Mouse (Mus musculus): ENCODE data around the gene Slfn14.
"Not testable (repeated sequence)": the region's sequence is repeated elsewhere in the genome, so short reads cannot be mapped to it uniquely, and the experiment has no call there.

Slfn14 gene

DNA sequence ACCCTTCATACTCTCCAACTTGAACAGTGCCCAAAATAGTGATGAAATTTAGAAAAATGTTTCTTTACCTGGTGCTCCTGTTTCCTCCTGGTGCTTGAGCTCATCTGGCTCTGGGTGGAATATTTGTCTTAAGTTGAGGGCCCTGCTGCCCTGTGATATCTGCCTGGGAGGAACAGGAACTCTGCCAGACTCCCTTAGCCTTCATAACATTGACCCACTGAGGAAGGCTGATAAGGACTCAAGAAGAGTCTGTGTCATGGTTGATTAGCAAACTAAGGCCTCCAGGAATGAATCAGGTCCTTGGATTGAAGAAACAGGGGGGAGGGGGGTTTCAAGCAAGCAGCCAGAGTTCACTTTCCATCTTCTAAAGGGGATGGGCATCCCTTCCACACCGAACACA is at the start of gene Slfn14:
TSS of gene Slfn14 (minus strand) at position 161 of the 400 bp plus-strand sequence.
- no peak for DNase-seq

DNA sequence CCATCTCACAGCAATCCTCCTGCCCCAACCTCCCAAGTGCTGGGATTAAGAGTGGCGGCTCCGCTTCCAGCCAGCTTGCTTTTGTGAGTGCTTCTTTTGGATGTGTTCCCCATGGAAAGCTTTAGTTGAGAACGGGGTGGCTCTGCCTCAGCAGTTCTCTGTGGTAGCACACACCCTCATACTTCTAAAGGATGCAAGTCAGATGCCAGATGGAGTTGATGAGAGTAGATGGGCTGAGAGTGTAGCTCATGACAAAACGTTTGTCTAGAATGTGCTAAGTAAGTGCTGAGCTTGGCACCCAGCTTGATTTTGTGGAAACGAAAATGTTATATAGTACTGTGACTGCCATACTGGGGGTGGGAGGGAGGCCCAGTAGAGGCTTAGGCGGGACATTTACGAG is 49.3 kb upstream of the Slfn14 start:
- no peak for DNase-seq

DNA sequence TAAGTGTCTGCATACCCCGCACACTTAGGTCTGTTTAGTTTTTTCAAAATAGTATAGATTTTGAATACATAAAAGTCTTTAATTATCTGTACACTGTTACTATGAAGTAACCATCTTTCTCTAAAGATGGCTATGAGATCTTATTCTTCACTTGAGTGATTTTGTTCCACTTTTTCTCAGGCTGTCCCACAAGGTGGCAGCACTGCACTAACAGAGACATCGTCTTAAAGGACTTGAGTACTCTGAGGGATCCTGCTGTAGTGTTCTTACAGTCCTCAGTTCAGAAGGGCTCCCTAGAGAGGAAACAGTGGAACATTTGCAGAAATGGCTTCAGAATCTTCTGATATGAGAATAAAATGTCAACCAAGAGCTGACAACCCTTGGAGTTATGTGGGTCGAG is 40.9 kb upstream of the Slfn14 start:
- peak; percentile 74 for DNase-seq

DNA sequence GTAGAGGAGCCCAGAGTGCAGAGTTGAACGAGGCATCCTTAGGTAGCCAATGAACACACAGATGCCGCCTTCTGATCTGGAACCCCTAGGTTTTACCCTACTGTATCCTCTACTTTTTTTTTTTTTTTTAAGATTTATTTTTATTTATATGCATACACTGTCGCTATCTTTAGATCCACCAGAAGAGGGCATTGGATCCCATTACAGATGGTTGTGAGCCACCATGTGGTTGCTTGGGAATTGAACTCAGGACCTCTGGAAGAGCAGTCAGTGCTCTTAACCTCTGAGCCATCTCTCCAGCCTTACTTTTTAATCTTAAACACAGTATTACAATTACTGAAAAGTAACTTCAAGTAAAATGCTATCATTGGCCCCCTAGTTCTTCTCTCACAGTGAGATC is 40.2 kb upstream of the Slfn14 start:
- DNase-seq = not testable (repeated sequence)

DNA sequence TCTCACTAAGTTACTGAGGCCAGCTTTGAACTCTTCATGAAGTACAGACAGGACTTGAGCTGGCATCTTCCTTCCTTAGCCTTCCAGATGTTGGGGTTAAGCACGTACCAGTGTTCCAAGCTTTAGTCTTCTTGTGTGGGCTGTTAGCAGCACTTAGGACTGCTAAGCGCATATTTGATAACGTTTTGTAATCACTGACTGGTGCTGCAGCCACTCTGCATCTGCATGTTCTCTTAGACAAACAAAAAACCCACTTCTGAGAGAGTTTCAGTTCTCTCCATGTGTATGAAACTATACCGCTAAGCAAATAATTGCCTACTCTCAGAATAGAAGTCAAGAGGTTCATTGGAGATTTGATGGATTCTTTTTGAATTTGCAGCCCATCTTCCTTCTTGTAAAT is 32.5 kb upstream of the Slfn14 start:
- DNase-seq = peak; percentile 20

DNA sequence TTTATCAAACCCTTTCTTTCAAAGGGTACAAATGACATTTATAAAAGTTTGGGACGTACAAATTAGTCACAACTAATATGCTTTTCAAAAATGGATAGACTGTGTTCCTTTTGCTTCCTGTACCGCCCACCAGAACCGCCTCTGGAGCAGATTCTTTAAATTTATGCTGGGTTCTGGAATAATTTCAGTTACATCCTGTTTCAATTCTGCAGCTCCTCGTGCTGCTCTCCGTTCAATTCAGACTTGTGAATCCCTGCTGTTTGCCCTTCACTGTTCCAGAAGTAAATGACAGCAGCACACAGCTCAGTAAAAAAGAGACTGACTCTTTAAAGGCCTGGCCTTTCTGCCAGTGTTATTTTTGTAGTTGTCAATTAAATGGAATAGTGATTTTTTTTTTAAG is 25.9 kb upstream of the Slfn14 start:
- DNase-seq = no peak

GRCm38 (mm10) chr11:83306700-83307253 is 20.3 kb upstream of the Slfn14 start:
- no peak for DNase-seq

- no peak for DNase-seq
These were observed 18.0 kb upstream of the Slfn14 start for GRCm38 (mm10) chr11:83304485-83304884.

DNA sequence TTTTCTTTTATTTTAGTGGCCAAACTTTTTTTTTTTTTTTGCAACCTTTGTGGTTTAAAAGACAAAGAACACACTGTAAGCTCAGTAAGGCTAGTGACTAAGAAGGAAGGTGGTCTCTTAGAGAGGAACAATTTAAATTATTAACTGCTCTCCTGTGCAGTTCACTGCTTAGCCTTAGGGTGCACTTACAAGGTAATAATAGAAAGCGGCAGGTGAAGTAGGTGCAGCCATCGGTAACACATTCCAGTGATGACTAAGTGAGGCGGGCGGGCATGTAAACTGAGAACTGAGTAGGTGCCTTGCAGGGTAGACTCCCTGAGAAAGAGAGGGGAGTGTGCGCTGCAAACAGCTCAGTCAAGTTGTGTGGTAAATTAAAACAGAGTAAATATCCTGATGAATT is 17.2 kb upstream of the Slfn14 start:
- DNase-seq = peak; percentile 65

GRCm38 (mm10) chr11:83302526-83303251 is 16.2 kb upstream of the Slfn14 start, which contains the start of gene Pex12:
Gene Pex12, minus strand, starts transcription at chr11:83302586.
- DNase-seq = peak; percentile 97

DNA sequence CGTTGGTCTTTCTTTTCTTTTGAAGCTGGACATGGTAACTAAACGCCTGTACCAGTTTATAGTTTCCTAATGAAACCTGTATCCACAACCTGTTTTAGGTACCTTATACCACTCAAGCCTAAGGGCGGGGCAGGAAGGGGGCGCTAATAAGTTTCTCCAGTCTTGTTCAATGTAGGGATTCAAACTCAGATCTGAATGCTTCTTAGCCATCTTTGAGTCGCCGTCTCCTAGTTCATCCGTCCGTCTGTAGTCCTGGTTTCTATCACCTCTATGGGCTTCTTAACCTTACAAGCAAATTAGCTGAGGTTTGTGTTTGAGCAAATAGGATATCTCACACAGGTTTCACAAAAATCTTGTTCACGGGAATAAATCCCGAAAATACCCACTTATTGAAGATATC is 15.6 kb upstream of the Slfn14 start:
- DNase-seq = peak; percentile 35

DNA sequence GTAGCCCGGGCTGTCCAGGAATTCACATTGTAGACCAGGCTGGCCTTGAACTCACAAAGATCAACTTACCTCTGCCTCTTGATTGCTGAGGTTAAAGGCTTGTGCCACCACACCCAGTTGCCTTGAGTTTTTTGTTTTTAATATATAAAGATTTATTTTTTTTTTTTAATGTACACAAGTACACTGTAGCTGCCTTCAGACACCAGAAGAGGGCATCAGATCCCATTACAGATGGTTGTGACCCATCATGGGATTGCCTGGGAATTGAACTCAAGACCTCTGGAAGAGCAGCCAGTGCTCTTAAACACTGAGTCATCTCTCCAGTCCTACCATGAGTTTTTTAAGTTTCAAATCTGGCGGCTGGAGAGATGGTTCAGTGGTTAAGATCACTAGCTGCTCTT is 14.9 kb upstream of the Slfn14 start:
- DNase-seq = no peak

DNA sequence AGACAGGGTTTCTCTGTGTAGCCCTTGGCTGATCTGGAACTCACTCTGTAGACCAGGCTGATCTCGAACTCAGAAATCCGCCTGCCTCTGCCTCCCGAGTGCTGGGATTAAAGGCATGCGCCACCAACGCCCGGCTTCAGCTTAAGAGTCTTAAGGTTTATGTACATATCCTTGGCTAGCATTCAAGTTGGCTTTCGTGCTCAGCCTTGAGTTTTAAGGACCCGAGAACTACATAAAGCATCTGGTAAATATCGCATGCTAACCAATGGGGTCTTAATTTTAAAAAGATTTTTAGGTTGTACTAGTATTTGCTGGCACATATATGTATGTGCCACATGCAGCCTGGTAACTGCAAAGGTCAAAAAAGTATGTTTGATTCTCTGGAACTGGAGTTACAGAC is 13.2 kb upstream of the Slfn14 start:
- no peak for DNase-seq

DNA sequence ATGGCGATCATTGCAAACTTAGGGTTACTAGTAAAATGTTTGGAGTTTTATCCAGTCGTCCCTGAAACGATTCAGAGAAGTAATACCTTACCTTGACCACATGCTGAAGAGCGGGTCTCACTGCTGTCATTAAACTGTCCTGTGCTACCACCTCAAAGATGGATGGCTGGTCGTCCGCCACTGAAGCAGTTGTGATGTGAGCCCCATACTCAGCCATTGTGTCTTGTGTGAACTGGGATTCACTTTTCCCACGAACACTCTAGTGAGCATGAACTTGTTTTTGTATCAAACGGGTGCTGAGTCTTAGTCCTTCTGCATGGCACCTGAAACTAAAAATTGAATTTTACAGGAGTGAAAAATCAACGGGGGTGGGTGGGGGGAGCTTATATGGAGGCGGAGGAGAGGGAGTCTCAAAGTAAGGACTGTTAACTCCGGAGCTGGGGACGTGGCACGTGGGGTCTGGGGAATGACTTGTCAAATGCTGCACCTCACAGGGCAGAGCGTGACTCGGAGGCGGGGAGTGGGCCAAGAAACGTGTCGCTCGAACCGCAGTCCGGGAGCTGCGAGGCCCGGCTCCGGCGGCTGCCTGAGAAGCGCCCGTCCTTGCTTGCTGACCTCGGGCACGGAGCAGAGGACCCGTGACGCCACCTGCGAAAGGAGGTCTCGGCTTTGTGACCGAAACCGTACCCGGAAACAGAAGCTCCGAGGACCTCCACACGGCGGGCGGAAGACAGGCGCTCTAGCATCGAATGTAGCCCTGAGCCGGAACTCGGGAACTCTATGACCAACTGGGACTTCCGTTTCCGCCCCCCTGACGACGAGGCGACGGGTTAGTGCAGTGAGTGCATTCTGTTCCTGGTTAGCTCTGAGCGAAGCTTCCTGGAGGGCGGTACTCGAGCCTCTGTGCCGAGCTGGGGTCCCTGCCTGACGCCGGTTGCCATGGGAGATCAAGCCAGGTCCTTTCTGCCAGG is 12.0 kb upstream of the Slfn14 start, which contains the start of gene Ap2b1:
TSS of gene Ap2b1 (plus strand) at position 800 of the 971 bp plus-strand sequence.
- peak; percentile 98 for DNase-seq

DNA sequence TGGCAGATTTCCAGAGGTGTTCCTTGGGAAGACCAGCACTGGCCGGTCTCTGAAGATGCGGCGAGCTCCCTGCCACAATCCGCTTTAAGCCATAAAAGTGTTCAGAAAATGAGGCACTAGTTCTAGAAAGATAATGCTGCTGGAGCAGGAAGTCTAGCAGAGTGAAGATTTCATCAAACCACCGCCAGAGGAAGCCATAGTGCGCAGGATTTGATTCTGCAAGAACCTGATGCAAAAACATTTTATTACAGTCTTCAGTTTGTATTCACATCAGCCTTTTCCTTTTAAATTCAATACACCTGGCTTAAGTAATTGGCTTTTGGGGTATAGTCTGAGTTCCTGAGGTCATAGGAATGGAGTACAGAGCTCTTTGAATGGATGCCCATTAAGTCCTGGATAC is 11.3 kb upstream of the Slfn14 start:
- no peak for DNase-seq

DNA sequence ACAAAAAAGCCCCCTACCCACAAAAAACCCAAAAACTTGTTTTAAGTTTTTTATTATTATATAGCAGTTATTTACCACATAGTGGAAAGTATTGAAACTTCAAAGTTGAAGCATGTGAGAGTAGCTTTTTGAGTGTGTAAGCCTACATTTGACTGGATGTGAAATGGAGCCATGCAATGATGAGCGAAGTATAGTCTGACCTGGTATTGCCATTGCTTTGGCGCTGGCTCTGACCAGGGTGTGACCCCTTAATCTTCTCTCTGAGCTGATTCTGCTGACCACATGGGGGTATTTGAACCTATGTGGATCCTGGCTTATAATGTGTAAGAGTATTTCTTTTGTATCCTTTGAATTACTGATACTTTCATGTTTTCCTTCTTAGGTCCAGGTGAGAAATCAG is 7.6 kb upstream of the Slfn14 start:
- DNase-seq = no peak

- DNase-seq = no peak
These were observed 6.7 kb upstream of the Slfn14 start for GRCm38 (mm10) chr11:83293182-83293581.

DNA sequence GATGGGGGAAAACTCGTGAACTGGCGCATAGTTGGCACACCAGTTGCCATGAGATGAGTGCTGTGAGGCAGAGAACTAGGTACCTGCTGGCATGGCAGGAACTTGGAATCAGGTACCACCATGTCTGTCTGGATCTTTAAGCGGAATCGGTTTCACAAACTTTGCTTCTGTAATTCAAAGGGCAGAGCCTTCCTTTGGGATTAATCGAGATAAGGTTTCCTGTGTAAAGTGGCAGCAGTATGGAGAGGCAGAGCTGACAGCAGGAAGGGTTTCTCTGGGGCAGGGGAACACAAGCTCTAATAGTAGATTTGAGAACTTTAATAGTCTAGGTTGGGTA is 5.7 kb upstream of the Slfn14 start:
- DNase-seq = no peak

GRCm38 (mm10) chr11:83291375-83292250 is 5.1 kb upstream of the Slfn14 start:
- peak; percentile 98 for DNase-seq

GRCm38 (mm10) chr11:83289633-83290032 is 3.1 kb upstream of the Slfn14 start:
- DNase-seq = no peak

GRCm38 (mm10) chr11:83289036-83289435 is 2.5 kb upstream of the Slfn14 start:
- DNase-seq = no peak

DNA sequence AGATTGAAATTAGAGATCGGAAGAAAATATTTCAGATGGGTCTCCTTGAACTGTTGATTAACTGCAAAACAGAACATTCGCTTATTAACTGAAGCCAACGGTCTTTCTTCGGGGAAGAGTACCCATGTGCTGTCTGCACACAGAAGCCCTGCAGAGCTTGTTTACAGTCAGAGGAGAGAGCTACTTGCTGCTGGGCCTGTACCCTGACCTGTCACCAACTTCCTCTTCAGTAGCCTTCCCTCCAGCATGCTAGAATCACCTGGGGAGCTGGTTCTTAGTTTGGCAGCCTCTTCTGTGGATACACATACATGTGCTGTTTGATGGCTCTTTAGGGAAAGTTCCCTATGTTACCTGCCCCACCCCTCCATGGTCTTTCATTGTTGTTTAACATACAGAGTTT is 899 bp downstream of the Slfn14 start:
- no peak for DNase-seq

DNA sequence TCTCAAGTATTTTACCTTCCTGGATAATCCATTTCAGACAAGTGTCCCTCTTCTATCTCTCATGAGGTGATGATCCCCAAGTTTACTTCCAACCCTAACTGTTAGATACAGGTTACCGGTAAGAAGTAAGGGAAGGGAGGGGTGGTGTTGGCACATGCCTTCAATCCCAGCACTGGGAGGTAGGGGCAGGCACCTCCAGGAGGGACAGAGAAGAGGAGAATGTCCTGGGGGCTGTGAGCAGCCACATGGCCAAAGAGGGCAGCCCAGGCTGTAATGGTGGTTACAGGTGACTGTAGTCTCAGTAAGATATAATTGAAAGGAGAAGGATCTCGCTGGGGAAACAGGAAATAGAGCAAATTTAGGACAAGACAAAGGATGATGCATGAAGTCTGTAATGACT is 4.4 kb downstream of the Slfn14 start:
- no peak for DNase-seq
